Mouse (Mus musculus) neural tube, embryonic 13.5 days (tissue): ENCODE data around the gene Srpx. TPM values are rescaled to one million over a fixed set of nuclear protein-coding genes. Genes with fewer than 3 reads are reported as not detected.
A peak's percentile ranks its signal among the peaks of the same experiment; 100 is the strongest.

Experiments
- ATAC-seq: fragments of 200-750 bp; cut with Nextera tagmentation; 2 replicates; pipeline ENCODE4 v1.8.0; 2017; ENCODE audit warnings: low read depth, mild to moderate bottlenecking, moderate TSS enrichment, moderate library complexity
- H3K27ac ChIP-seq: fragments of 300-500 bp; sonication (generic); replicated peaks from 2 replicates; pipeline ENCODE4 v1.5.1; 2015; ENCODE audit warnings: moderate library complexity, mild to moderate bottlenecking, inconsistent platforms
- H3K27me3 ChIP-seq: fragments of 300-500 bp; sonication (generic); 2 replicates; pipeline ENCODE4 v1.6.1; 2015; ENCODE audit warnings: mild to moderate bottlenecking, inconsistent platforms
- H3K36me3 ChIP-seq: fragments of 300-500 bp; sonication (generic); 2 replicates; pipeline ENCODE4 v1.6.1; 2015; ENCODE audit warnings: mild to moderate bottlenecking, inconsistent platforms
- H3K4me1 ChIP-seq: fragments of 300-500 bp; sonication (generic); replicated peaks from 2 replicates; pipeline ENCODE4 v1.6.1; 2015; ENCODE audit warnings: inconsistent platforms
- H3K4me2 ChIP-seq: fragments of 300-500 bp; sonication (generic); 2 replicates; pipeline ENCODE4 v1.6.1; 2015; ENCODE audit warnings: inconsistent platforms, mild to moderate bottlenecking, moderate library complexity
- H3K4me3 ChIP-seq: fragments of 300-500 bp; sonication (generic); 2 replicates; pipeline ENCODE4 v1.5.1; 2015; ENCODE audit warnings: mild to moderate bottlenecking, inconsistent platforms
- H3K9ac ChIP-seq: fragments of 300-500 bp; sonication (generic); 2 replicates; pipeline ENCODE4 v1.6.1; 2015; ENCODE audit warnings: moderate library complexity, mild to moderate bottlenecking, inconsistent platforms
- H3K9me3 ChIP-seq: fragments of 300-500 bp; sonication (generic); 2 replicates; pipeline ENCODE4 v1.6.1; 2016; ENCODE audit warnings: inconsistent platforms
- WGBS: fragments of 180-500 bp; shearing (Covaris S2); methylation state at CpG from one replicate; pipeline ENCODE4 v1.1.7; 2015; 5-methylcytosine and 5-hydroxymethylcytosine counted together
- polyA plus RNA-seq: library from polyadenylated mRNA; unstranded; fragments of >200 nt; fragmentation: Nextera tagmentation; extraction: Ambion mirVana; gene quantifications from 2 replicates; pipeline ENCODE4 v1.2.1, GENCODE M21; 2015

The Srpx gene
- polyA plus RNA-seq = 6.4 and 7.5 TPM in 2 replicates

GRCm38 (mm10) chrX:10117065-10117719 lies at the start of gene Srpx:
Gene Srpx, minus strand, starts transcription at chrX:10117709.
- peak within 1 kb of the TSS; percentile 36 for H3K4me3 ChIP-seq
- peak within 1 kb of the TSS; percentile 58 for H3K9ac ChIP-seq
- ATAC-seq = peak; percentile 65; the same call in 1 of the 2 replicates
- no peaks in the 10 kb centered on the region for H3K36me3 ChIP-seq
- no peaks in the 10 kb centered on the region for H3K4me1 ChIP-seq
- no peaks in the 10 kb centered on the region for H3K9me3 ChIP-seq
- whole genome bisulfite sequencing = 16% methylated on average over 19 of the region's 19 CpGs
- H3K27me3 ChIP-seq = no peaks in the 10 kb centered on the region
- no peak within 1 kb of the TSS for H3K27ac ChIP-seq
- peak within 1 kb of the TSS; percentile 56 for H3K4me2 ChIP-seq

GRCm38 (mm10) chrX:10152390-10152789 lies 34.9 kb upstream of the Srpx start:
- Histone ChIP-seq H3K27me3 (no peaks in the 10 kb centered on the region), H3K4me3 (no peak overlapping the region), H3K4me1 (no peaks in the 10 kb centered on the region), H3K27ac (no peak overlapping the region), H3K4me2 (no peak overlapping the region), H3K36me3 (no peaks in the 10 kb centered on the region), H3K9me3 (no peaks in the 10 kb centered on the region), H3K9ac (no peak overlapping the region)
- ATAC-seq = no peak
- 68% methylated on average over 3 of the region's 3 CpGs for WGBS

GRCm38 (mm10) chrX:10115780-10116179 lies 1.7 kb downstream of the Srpx start:
- WGBS = 57% methylated on average over 3 of the region's 3 CpGs
- Histone ChIP-seq H3K9ac (no peak overlapping the region), H3K4me1 (no peaks in the 10 kb centered on the region), H3K9me3 (no peaks in the 10 kb centered on the region), H3K27me3 (no peaks in the 10 kb centered on the region), H3K4me2 (no peak overlapping the region), H3K27ac (no peak overlapping the region), H3K4me3 (no peak overlapping the region), H3K36me3 (no peaks in the 10 kb centered on the region)
- no peak for ATAC-seq

GRCm38 (mm10) chrX:10110736-10111135 lies 6.8 kb downstream of the Srpx start:
- Histone ChIP-seq H3K9me3 (no peaks in the 10 kb centered on the region), H3K4me1 (no peaks in the 10 kb centered on the region), H3K4me2 (no peak overlapping the region), H3K36me3 (no peaks in the 10 kb centered on the region), H3K9ac (no peak overlapping the region), H3K27ac (no peak overlapping the region), H3K27me3 (no peaks in the 10 kb centered on the region), H3K4me3 (no peak overlapping the region)
- 48% methylated on average over 1 of the region's 1 CpGs for WGBS
- ATAC-seq = no peak

GRCm38 (mm10) chrX:10108558-10108957 lies 9.0 kb downstream of the Srpx start:
- 48% methylated on average over 4 of the region's 4 CpGs for WGBS
- Histone ChIP-seq H3K4me1 (no peaks in the 10 kb centered on the region), H3K27ac (no peak overlapping the region), H3K36me3 (no peaks in the 10 kb centered on the region), H3K9me3 (no peaks in the 10 kb centered on the region), H3K4me3 (no peak overlapping the region), H3K27me3 (no peaks in the 10 kb centered on the region), H3K9ac (no peak overlapping the region), H3K4me2 (no peak overlapping the region)
- ATAC-seq = no peak

GRCm38 (mm10) chrX:10105475-10105874 lies 12.0 kb downstream of the Srpx start:
- Histone ChIP-seq H3K36me3 (no peaks in the 10 kb centered on the region), H3K9me3 (no peaks in the 10 kb centered on the region), H3K4me2 (no peak overlapping the region), H3K27me3 (no peaks in the 10 kb centered on the region), H3K4me3 (no peak overlapping the region), H3K9ac (no peak overlapping the region), H3K27ac (no peak overlapping the region), H3K4me1 (no peaks in the 10 kb centered on the region)
- ATAC-seq = no peak
- 39% methylated on average over 5 of the region's 5 CpGs for WGBS

GRCm38 (mm10) chrX:10102739-10103138 lies 14.8 kb downstream of the Srpx start:
- H3K9ac ChIP-seq = no peak overlapping the region
- 91% methylated on average over 1 of the region's 1 CpGs for WGBS
- no peak overlapping the region for H3K27ac ChIP-seq
- H3K4me2 ChIP-seq = no peak overlapping the region
- H3K4me1 ChIP-seq = no peaks in the 10 kb centered on the region
- no peaks in the 10 kb centered on the region for H3K9me3 ChIP-seq
- no peak overlapping the region for H3K4me3 ChIP-seq
- no peak for ATAC-seq
- H3K36me3 ChIP-seq = no peaks in the 10 kb centered on the region
- H3K27me3 ChIP-seq = no peaks in the 10 kb centered on the region

- Histone ChIP-seq H3K4me3 (no peak overlapping the region), H3K4me1 (no peaks in the 10 kb centered on the region), H3K9ac (no peak overlapping the region), H3K9me3 (no peaks in the 10 kb centered on the region), H3K4me2 (no peak overlapping the region), H3K27ac (no peak overlapping the region), H3K36me3 (no peaks in the 10 kb centered on the region), H3K27me3 (no peaks in the 10 kb centered on the region)
- no peak for ATAC-seq
- 79% methylated on average over 3 of the region's 3 CpGs for WGBS
Measured at GRCm38 (mm10) chrX:10095797-10096196, 21.7 kb downstream of the Srpx start.

- ATAC-seq = no peak
- Histone ChIP-seq H3K4me3 (no peak overlapping the region), H3K4me2 (no peak overlapping the region), H3K27me3 (no peaks in the 10 kb centered on the region), H3K36me3 (no peaks in the 10 kb centered on the region), H3K9ac (no peak overlapping the region), H3K27ac (no peak overlapping the region), H3K9me3 (no peaks in the 10 kb centered on the region), H3K4me1 (no peaks in the 10 kb centered on the region)
- 84% methylated on average over 3 of the region's 3 CpGs for WGBS
Measured at GRCm38 (mm10) chrX:10080385-10080784, 37.1 kb downstream of the Srpx start.

- Histone ChIP-seq H3K4me1 (no peaks in the 10 kb centered on the region), H3K9me3 (no peaks in the 10 kb centered on the region), H3K27me3 (no peaks in the 10 kb centered on the region), H3K4me3 (no peak overlapping the region), H3K4me2 (no peak overlapping the region), H3K27ac (no peak overlapping the region), H3K9ac (no peak overlapping the region), H3K36me3 (no peaks in the 10 kb centered on the region)
- ATAC-seq = no peak
- WGBS = 83% methylated on average over 1 of the region's 1 CpGs
Measured at GRCm38 (mm10) chrX:10079981-10080380, 37.5 kb downstream of the Srpx start.

GRCm38 (mm10) chrX:10073966-10074365 lies 43.5 kb downstream of the Srpx start:
- Histone ChIP-seq H3K27me3 (no peaks in the 10 kb centered on the region), H3K9ac (no peak overlapping the region), H3K9me3 (no peaks in the 10 kb centered on the region), H3K4me3 (no peak overlapping the region), H3K27ac (no peak overlapping the region), H3K36me3 (no peaks in the 10 kb centered on the region), H3K4me2 (no peak overlapping the region), H3K4me1 (no peaks in the 10 kb centered on the region)
- no peak for ATAC-seq
- WGBS = 87% methylated on average over 3 of the region's 3 CpGs

GRCm38 (mm10) chrX:10071529-10071928 lies 46.0 kb downstream of the Srpx start:
- H3K27me3 ChIP-seq = no peaks in the 10 kb centered on the region
- no peaks in the 10 kb centered on the region for H3K9me3 ChIP-seq
- no peak overlapping the region for H3K4me3 ChIP-seq
- H3K27ac ChIP-seq = no peak overlapping the region
- H3K9ac ChIP-seq = no peak overlapping the region
- no peak for ATAC-seq
- H3K36me3 ChIP-seq = no peaks in the 10 kb centered on the region
- no peaks in the 10 kb centered on the region for H3K4me1 ChIP-seq
- no peak overlapping the region for H3K4me2 ChIP-seq
- 75% methylated on average over 2 of the region's 2 CpGs for WGBS

GRCm38 (mm10) chrX:10070689-10071088 lies 46.8 kb downstream of the Srpx start:
- Histone ChIP-seq H3K27me3 (no peaks in the 10 kb centered on the region), H3K4me1 (no peaks in the 10 kb centered on the region), H3K27ac (no peak overlapping the region), H3K4me2 (no peak overlapping the region), H3K9ac (no peak overlapping the region), H3K4me3 (no peak overlapping the region), H3K36me3 (no peaks in the 10 kb centered on the region), H3K9me3 (no peaks in the 10 kb centered on the region)
- peak; percentile 53; the same call in 1 of the 2 replicates for ATAC-seq
- 31% methylated on average over 6 of the region's 6 CpGs for WGBS
